ENCODE assay signal across 9 mouse cellular contexts in genomic region chr4:125729305-125730220, GRCm38 (mm10).
DNase-seq lines count a peak whose midpoint lies in the region; ATAC-seq lines count a peak whose summit lies in the region.
"Had no signal": no experiment of that assay in that cellular context is flagged by ENCODE, and none has a peak within 500 bp of the region (broad histone marks: within the 10 kb centered on the region; RNA-seq: fewer than 3 reads in every experiment).

No protein-coding gene starts in this region.

- peak; percentile 57; the same call in 1 of the 2 replicates for ATAC-seq in kidney, embryonic 15.5 days (replicated peaks; ENCODE audit: low FRiP score)
- ATAC-seq in hindbrain, embryonic 15.5 days (ENCODE audit: low FRiP score, low read depth): peak; percentile 73
- ATAC-seq in neural tube, embryonic 13.5 days (ENCODE audit: low read depth): peak; percentile 83

- 0 out of 2 replicates have a peak overlapping the region, but pooled peaks have one; percentile 27 for H3K27ac ChIP-seq in kidney, embryonic 15.5 days
- peak overlapping the region; percentile 39; the same call in 1 of the 2 replicates for H3K27ac ChIP-seq in hindbrain, embryonic 15.5 days (replicated peaks)
- H3K27ac ChIP-seq in neural tube, embryonic 13.5 days (replicated peaks): peak overlapping the region; percentile 83

- H3K9ac ChIP-seq in kidney, embryonic 15.5 days: no peak overlapping the region
- no peak overlapping the region for H3K9ac ChIP-seq in hindbrain, embryonic 15.5 days
- peak overlapping the region; percentile 66 for H3K9ac ChIP-seq in neural tube, embryonic 13.5 days

- no peaks in the 10 kb centered on the region for H3K36me3 ChIP-seq in kidney, embryonic 15.5 days
- no peaks in the 10 kb centered on the region for H3K36me3 ChIP-seq in hindbrain, embryonic 15.5 days
- no peaks in the 10 kb centered on the region for H3K36me3 ChIP-seq in neural tube, embryonic 13.5 days

- WGBS in kidney, embryonic 15.5 days: 4% methylated on average over 38 of the region's 38 CpGs
- 4% methylated on average over 38 of the region's 38 CpGs for WGBS in hindbrain, embryonic 15.5 days
- 3% methylated on average over 38 of the region's 38 CpGs for WGBS in neural tube, embryonic 13.5 days

- peaks cover 48% of the 10 kb centered on the region for H3K27me3 ChIP-seq in kidney, embryonic 15.5 days
- 0 out of 2 replicates have a peak, but pooled peaks cover 13% of the 10 kb centered on the region for H3K27me3 ChIP-seq in hindbrain, embryonic 15.5 days
- peaks cover 49% of the 10 kb centered on the region for H3K27me3 ChIP-seq in neural tube, embryonic 13.5 days

- H3K4me2 ChIP-seq in kidney, embryonic 15.5 days: peak overlapping the region; percentile 54
- H3K4me2 ChIP-seq in hindbrain, embryonic 15.5 days: peak overlapping the region; percentile 45
- H3K4me2 ChIP-seq in neural tube, embryonic 13.5 days: peak overlapping the region; percentile 53

- H3K4me3 ChIP-seq in kidney, embryonic 15.5 days (replicated peaks): peak overlapping the region; percentile 23
- peak overlapping the region; percentile 10 for H3K4me3 ChIP-seq in hindbrain, embryonic 15.5 days
- H3K4me3 ChIP-seq in neural tube, embryonic 13.5 days: peak overlapping the region; percentile 26

- no peak for DNase-seq in kidney, postnatal 14 days
- peak; percentile 74 for DNase-seq in embryo, embryonic 9.5 days (ENCODE audit: extremely low spot score)
- no peak for DNase-seq in spleen, adult 12 weeks (ENCODE audit: low spot score)
- no peak for DNase-seq in testis, postnatal 14 days (ENCODE audit: low spot score)
- no peak for DNase-seq in cerebellum, postnatal 14 days
- DNase-seq: cerebellum, adult 18-20 months had no signal

- H3K9me3 ChIP-seq in kidney, embryonic 15.5 days (replicated peaks): no peaks in the 10 kb centered on the region
- no peaks in the 10 kb centered on the region for H3K9me3 ChIP-seq in hindbrain, embryonic 15.5 days
- no peaks in the 10 kb centered on the region for H3K9me3 ChIP-seq in neural tube, embryonic 13.5 days

- H3K4me1 ChIP-seq in kidney, embryonic 15.5 days: peaks cover 26% of the 10 kb centered on the region
- peaks cover 31% of the 10 kb centered on the region for H3K4me1 ChIP-seq in hindbrain, embryonic 15.5 days (replicated peaks)
- H3K4me1 ChIP-seq in neural tube, embryonic 13.5 days (replicated peaks): peaks cover 41% of the 10 kb centered on the region

Comparison
In these comparisons a context has a peak if more than half of its experiments do, and no peak if none do; other contexts are left out.
1. H3K27ac ChIP-seq: peak in every context shown above with its lines; median percentile 83 in neural tube, embryonic 13.5 days; 39 in hindbrain, embryonic 15.5 days; 27 in kidney, embryonic 15.5 days.